Mouse (Mus musculus) lung, postnatal 10 days (tissue): Measurements from ENCODE around the gene Boc.
A peak's percentile ranks its signal among the peaks of the same experiment; 100 is the strongest.

Experiments used
- DNase-seq: peaks from one replicate; pipeline ENCODE4 v3.0.0; 2021

The Boc gene

GRCm38 (mm10) chr16:44552036-44552435 lies 6.7 kb downstream of the Boc start:
- DNase-seq, result no peak

- peak; percentile 48 for DNase-seq
Observed at GRCm38 (mm10) chr16:44551491-44551890, 7.2 kb downstream of the Boc start.

- no peak for DNase-seq
Observed at GRCm38 (mm10) chr16:44550843-44551242, 7.9 kb downstream of the Boc start.

GRCm38 (mm10) chr16:44549867-44550679 lies 8.6 kb downstream of the Boc start:
- no peak for DNase-seq

- DNase-seq, result no peak
Observed at GRCm38 (mm10) chr16:44549381-44549780, 9.3 kb downstream of the Boc start.

GRCm38 (mm10) chr16:44547976-44548375 lies 10.7 kb downstream of the Boc start:
- no peak for DNase-seq

- DNase-seq, result no peak
Observed at GRCm38 (mm10) chr16:44546831-44547230, 11.9 kb downstream of the Boc start.

GRCm38 (mm10) chr16:44545939-44546338 lies 12.8 kb downstream of the Boc start:
- DNase-seq, result no peak

GRCm38 (mm10) chr16:44545153-44545552 lies 13.5 kb downstream of the Boc start:
- no peak for DNase-seq

- DNase-seq, result no peak
Observed at GRCm38 (mm10) chr16:44543098-44543497, 15.6 kb downstream of the Boc start.

GRCm38 (mm10) chr16:44542029-44542690 lies 16.5 kb downstream of the Boc start:
- peak; percentile 78 for DNase-seq

- no peak for DNase-seq
Observed at GRCm38 (mm10) chr16:44539611-44540010, 19.1 kb downstream of the Boc start.

GRCm38 (mm10) chr16:44538401-44539395 lies 20.0 kb downstream of the Boc start:
- peak; percentile 79 for DNase-seq

GRCm38 (mm10) chr16:44534122-44534521 lies 24.6 kb downstream of the Boc start:
- DNase-seq, result no peak

- no peak for DNase-seq
Observed at GRCm38 (mm10) chr16:44533522-44533921, 25.2 kb downstream of the Boc start.

- no peak for DNase-seq
Observed at GRCm38 (mm10) chr16:44532851-44533250, 25.8 kb downstream of the Boc start.

- DNase-seq, result no peak
Observed at GRCm38 (mm10) chr16:44531239-44531797, 27.4 kb downstream of the Boc start.

GRCm38 (mm10) chr16:44530829-44531228 lies 27.9 kb downstream of the Boc start:
- DNase-seq, result no peak

GRCm38 (mm10) chr16:44530191-44530590 lies 28.5 kb downstream of the Boc start:
- DNase-seq, result no peak

- DNase-seq, result no peak
Observed at GRCm38 (mm10) chr16:44529691-44530090, 29.0 kb downstream of the Boc start.

- no peak for DNase-seq
Observed at GRCm38 (mm10) chr16:44528955-44529354, 29.7 kb downstream of the Boc start.

- DNase-seq, result no peak
Observed at GRCm38 (mm10) chr16:44527218-44527905, 31.3 kb downstream of the Boc start.
